Mouse (Mus musculus): ENCODE results near the gene Olfr156. TPM values are rescaled to one million over a fixed set of nuclear protein-coding genes. Genes with fewer than 3 reads are reported as not detected.
"Not testable (repeated sequence)": the region's sequence is repeated elsewhere in the genome, so short reads cannot be mapped to it uniquely, and the experiment has no call there.

Gene Olfr156
- polyA plus RNA-seq, 1 experiment from 2014 or later, result not detected

DNA sequence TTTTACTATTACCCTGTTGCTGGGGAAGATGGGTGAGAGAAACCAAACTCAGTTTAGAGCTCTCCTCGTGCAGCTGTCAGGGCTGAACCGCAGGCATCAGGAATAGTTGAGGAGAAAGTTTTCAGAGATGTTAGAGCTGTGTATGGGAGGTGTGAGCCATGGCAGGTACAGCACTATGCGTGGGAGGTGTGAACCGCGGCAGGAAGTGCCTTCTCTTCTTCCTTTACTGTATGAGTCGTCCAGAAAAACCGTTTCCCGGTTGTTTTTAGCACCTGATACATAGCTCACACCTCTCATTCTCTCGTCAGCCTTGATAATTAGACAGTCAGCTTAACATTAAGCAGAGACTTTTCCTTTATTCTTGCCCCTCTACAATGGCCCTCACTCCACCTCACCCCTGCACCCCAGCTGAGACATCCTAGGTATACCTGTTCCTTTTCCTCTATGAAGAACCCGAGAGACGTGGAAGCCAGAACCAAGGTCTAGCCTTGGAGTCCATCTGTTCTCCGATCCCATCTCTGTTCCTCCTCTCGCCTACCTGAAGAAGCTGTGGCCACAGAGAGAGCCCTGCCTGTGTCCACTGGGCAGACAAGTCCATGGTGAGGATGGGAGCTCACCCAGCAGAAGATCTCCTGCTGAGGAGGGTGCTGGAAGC, 672 bp downstream of the Olfr156 start:
- Histone ChIP-seq H3K4me1 (peaks cover 10% of the 10 kb centered on the region), H3K9me3 (no peaks in the 10 kb centered on the region), H3K36me3 (replicated peaks) (no peaks in the 10 kb centered on the region), H3K4me3 (no peak overlapping the region), H3K27me3 (ENCODE audit: poor library complexity, severe bottlenecking) (no peaks in the 10 kb centered on the region), H3K27ac (no peak overlapping the region)
- DNase-seq (ENCODE audit: extremely low spot score, low spot score), result peak; percentile 13
- WGBS, result 86% methylated on average over 13 of the region's 13 CpGs

GRCm38 (mm10) chr4:43798936-43799335, 24.8 kb downstream of the Olfr156 start:
- Histone ChIP-seq H3K27ac (no peak overlapping the region), H3K4me1 (no peaks in the 10 kb centered on the region), H3K36me3 (replicated peaks) (no peaks in the 10 kb centered on the region), H3K27me3 (ENCODE audit: poor library complexity, severe bottlenecking) (no peaks in the 10 kb centered on the region), H3K4me3 (no peak overlapping the region), H3K9me3 (peaks cover 16% of the 10 kb centered on the region)
- WGBS, result 87% methylated on average over 7 of the region's 7 CpGs
- DNase-seq (ENCODE audit: extremely low spot score, low spot score), result no peak

GRCm38 (mm10) chr4:43795844-43796243, 27.9 kb downstream of the Olfr156 start:
- not testable (repeated sequence) for H3K27me3 ChIP-seq (ENCODE audit: poor library complexity, severe bottlenecking); H3K27ac ChIP-seq; H3K4me1 ChIP-seq; H3K4me3 ChIP-seq; H3K36me3 ChIP-seq (replicated peaks); DNase-seq (ENCODE audit: extremely low spot score, low spot score); H3K9me3 ChIP-seq
- 87% methylated on average over 5 of the region's 5 CpGs for WGBS

GRCm38 (mm10) chr4:43795296-43795695, 28.4 kb downstream of the Olfr156 start:
- no peaks in the 10 kb centered on the region for H3K27me3 ChIP-seq (ENCODE audit: poor library complexity, severe bottlenecking)
- DNase-seq (ENCODE audit: extremely low spot score, low spot score), result no peak
- H3K4me1 ChIP-seq, result no peaks in the 10 kb centered on the region
- H3K4me3 ChIP-seq, result no peak overlapping the region
- H3K36me3 ChIP-seq (replicated peaks), result no peaks in the 10 kb centered on the region
- WGBS, result 82% methylated on average over 6 of the region's 6 CpGs
- no peak overlapping the region for H3K27ac ChIP-seq
- H3K9me3 ChIP-seq, result peaks cover 10% of the 10 kb centered on the region; the same call in 1 of the 2 replicates

DNA sequence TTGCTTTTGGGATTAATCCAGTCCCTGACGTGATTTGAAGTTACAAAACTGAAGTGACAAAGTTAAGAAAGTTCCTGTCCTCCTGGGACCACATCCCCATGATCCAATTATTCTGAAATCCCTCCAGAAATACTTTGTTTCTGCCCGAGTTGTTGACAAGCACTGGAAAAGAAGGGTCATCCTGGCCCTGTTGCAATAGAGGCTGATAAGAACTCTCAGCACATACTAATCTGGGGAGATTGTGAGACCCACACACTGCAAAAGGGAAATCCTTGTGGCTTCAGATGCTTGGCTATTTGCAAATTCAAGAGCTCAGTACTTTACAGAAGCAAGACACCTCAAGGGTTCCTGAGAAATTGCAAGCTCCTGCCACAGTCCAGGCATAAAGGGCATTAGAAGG, 51.4 kb downstream of the Olfr156 start:
- Histone ChIP-seq H3K27me3 (ENCODE audit: poor library complexity, severe bottlenecking) (no peaks in the 10 kb centered on the region), H3K4me1 (no peaks in the 10 kb centered on the region), H3K36me3 (replicated peaks) (no peaks in the 10 kb centered on the region), H3K9me3 (no peaks in the 10 kb centered on the region), H3K4me3 (no peak overlapping the region), H3K27ac (no peak overlapping the region)
- DNase-seq (ENCODE audit: extremely low spot score, low spot score), result no peak
- WGBS, result 45% methylated on average over 2 of the region's 2 CpGs

DNA sequence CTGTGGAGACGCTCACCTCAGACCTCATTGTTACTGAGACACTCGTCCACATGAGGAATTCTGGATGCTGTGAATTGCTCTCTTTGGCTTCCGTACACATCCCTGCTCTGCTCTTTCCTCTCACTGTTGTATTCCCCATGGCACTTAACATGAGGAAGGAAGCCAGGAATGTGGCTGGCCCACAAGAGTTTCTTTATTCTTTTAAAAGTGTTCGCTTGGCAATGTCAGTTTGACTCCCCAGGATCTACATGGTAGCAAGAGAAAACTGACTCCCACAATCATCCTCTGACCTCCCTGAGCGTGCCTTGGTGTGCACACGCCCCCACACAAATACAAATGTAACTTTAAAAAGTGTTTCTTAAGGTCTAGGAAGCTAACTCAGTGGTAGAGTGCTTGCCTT, 52.1 kb downstream of the Olfr156 start:
- WGBS, result 75% methylated on average over 6 of the region's 6 CpGs
- no peaks in the 10 kb centered on the region for H3K27me3 ChIP-seq (ENCODE audit: poor library complexity, severe bottlenecking)
- H3K9me3 ChIP-seq, result no peaks in the 10 kb centered on the region
- no peaks in the 10 kb centered on the region for H3K36me3 ChIP-seq (replicated peaks)
- no peak overlapping the region for H3K4me3 ChIP-seq
- H3K27ac ChIP-seq, result no peak overlapping the region
- H3K4me1 ChIP-seq, result no peaks in the 10 kb centered on the region
- no peak for DNase-seq (ENCODE audit: extremely low spot score, low spot score)

DNA sequence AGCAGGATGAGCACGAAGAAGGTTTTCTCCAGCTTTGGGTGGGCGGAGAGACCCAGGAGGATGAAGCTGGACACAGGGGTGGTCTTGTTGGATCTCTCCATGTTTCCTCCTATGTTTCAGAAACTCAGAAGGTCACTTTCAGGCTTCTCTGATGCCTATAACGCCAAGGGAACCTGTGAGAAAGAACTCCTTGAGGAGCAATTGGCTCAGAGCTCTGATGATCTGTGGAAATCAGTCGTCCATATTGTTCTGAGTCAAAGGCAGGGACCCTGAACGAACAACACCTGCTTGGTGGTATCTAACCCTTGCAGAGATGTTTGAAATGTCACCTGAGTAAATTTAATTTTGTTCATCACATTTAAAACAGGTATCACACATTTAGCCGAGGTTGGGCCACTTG, 52.8 kb downstream of the Olfr156 start, which contains the start of gene Olfr159:
TSS of gene Olfr159 (minus strand) at position 101 of the 400 bp plus-strand sequence.
- no peak within 1 kb of the TSS for H3K4me3 ChIP-seq
- H3K4me1 ChIP-seq, result no peaks in the 10 kb centered on the region
- 82% methylated on average over 6 of the region's 6 CpGs for WGBS
- no peak within 1 kb of the TSS for H3K27ac ChIP-seq
- no peaks in the 10 kb centered on the region for H3K36me3 ChIP-seq (replicated peaks)
- H3K9me3 ChIP-seq, result no peaks in the 10 kb centered on the region
- H3K27me3 ChIP-seq (ENCODE audit: poor library complexity, severe bottlenecking), result no peaks in the 10 kb centered on the region
- DNase-seq (ENCODE audit: extremely low spot score, low spot score), result no peak

Other genes with a start within 250 kb of the Olfr156 start
- 15.3 and 24.2 TPM in 2 replicates for gene Rgp1, start 245.2 kb downstream of the Olfr156 start, polyA plus RNA-seq (2016; fragmentation: Nextera tagmentation; extraction: Ambion mirVana)
- gene Gba2, start 245.0 kb downstream of the Olfr156 start, polyA plus RNA-seq (2016; fragmentation: Nextera tagmentation; extraction: Ambion mirVana), result 24.3 and 26.4 TPM in 2 replicates
- gene Msmp, start 239.4 kb downstream of the Olfr156 start, polyA plus RNA-seq (2016; fragmentation: Nextera tagmentation; extraction: Ambion mirVana), result 0.97 TPM in 1 of 2 replicates, not detected in the other
- 5.4 and 6.2 TPM in 2 replicates for gene Npr2, start 192.0 kb downstream of the Olfr156 start, polyA plus RNA-seq (2016; fragmentation: Nextera tagmentation; extraction: Ambion mirVana)
- 1.9 and 2.9 TPM in 2 replicates for gene Spag8, start 170.3 kb downstream of the Olfr156 start, polyA plus RNA-seq (2016; fragmentation: Nextera tagmentation; extraction: Ambion mirVana)
- gene Hint2, start 167.4 kb downstream of the Olfr156 start, polyA plus RNA-seq (2016; fragmentation: Nextera tagmentation; extraction: Ambion mirVana), result 66.0 and 69.7 TPM in 2 replicates
- 4.2 and 4.3 TPM in 2 replicates for gene Tmem8b, start 154.9 kb downstream of the Olfr156 start, polyA plus RNA-seq (2016; fragmentation: Nextera tagmentation; extraction: Ambion mirVana)
- 1.6 and 1.7 TPM in 2 replicates for gene Fam221b, start 154.8 kb downstream of the Olfr156 start, polyA plus RNA-seq (2016; fragmentation: Nextera tagmentation; extraction: Ambion mirVana)
- gene Olfr70, start 123.1 kb downstream of the Olfr156 start, polyA plus RNA-seq (2016; fragmentation: Nextera tagmentation; extraction: Ambion mirVana), result not detected in 2 replicates
- gene Olfr71, start 113.6 kb downstream of the Olfr156 start, polyA plus RNA-seq (2016; fragmentation: Nextera tagmentation; extraction: Ambion mirVana), result not detected in 2 replicates
- gene Hrct1, start 96.7 kb downstream of the Olfr156 start, polyA plus RNA-seq (2016; fragmentation: Nextera tagmentation; extraction: Ambion mirVana), result 0.16 and 0.31 TPM in 2 replicates
- gene Spaar, start 93.9 kb downstream of the Olfr156 start, polyA plus RNA-seq (2016; fragmentation: Nextera tagmentation; extraction: Ambion mirVana), result 0.07 TPM in 1 of 2 replicates, not detected in the other
- gene Olfr159, start 52.9 kb downstream of the Olfr156 start, polyA plus RNA-seq (2016; fragmentation: Nextera tagmentation; extraction: Ambion mirVana), result not detected in 2 replicates
- gene Olfr157, start 16.3 kb upstream of the Olfr156 start, polyA plus RNA-seq (2016; fragmentation: Nextera tagmentation; extraction: Ambion mirVana), result not detected in 2 replicates
- gene Olfr155, start 27.7 kb upstream of the Olfr156 start, polyA plus RNA-seq (2016; fragmentation: Nextera tagmentation; extraction: Ambion mirVana), result not detected in 2 replicates
- 9.4 and 11.2 TPM in 2 replicates for gene Reck, start 51.6 kb upstream of the Olfr156 start, polyA plus RNA-seq (2016; fragmentation: Nextera tagmentation; extraction: Ambion mirVana)
- 52.7 and 52.8 TPM in 2 replicates for gene Glipr2, start 133.5 kb upstream of the Olfr156 start, polyA plus RNA-seq (2016; fragmentation: Nextera tagmentation; extraction: Ambion mirVana)
- gene Ccin, start 159.6 kb upstream of the Olfr156 start, polyA plus RNA-seq (2016; fragmentation: Nextera tagmentation; extraction: Ambion mirVana), result not detected in 2 replicates
- gene Clta, start 180.6 kb upstream of the Olfr156 start, polyA plus RNA-seq (2016; fragmentation: Nextera tagmentation; extraction: Ambion mirVana), result 176 and 179 TPM in 2 replicates